Mouse (Mus musculus): ENCODE measurements around the gene Grhpr. TPM values are rescaled to one million over a fixed set of nuclear protein-coding genes. Genes with fewer than 3 reads are reported as not detected.
"Not testable (repeated sequence)": the region's sequence is repeated elsewhere in the genome, so short reads cannot be mapped to it uniquely, and the experiment has no call there.

Gene Grhpr
- polyA plus RNA-seq, 1 experiment from 2014 or later, result 121 TPM

DNA sequence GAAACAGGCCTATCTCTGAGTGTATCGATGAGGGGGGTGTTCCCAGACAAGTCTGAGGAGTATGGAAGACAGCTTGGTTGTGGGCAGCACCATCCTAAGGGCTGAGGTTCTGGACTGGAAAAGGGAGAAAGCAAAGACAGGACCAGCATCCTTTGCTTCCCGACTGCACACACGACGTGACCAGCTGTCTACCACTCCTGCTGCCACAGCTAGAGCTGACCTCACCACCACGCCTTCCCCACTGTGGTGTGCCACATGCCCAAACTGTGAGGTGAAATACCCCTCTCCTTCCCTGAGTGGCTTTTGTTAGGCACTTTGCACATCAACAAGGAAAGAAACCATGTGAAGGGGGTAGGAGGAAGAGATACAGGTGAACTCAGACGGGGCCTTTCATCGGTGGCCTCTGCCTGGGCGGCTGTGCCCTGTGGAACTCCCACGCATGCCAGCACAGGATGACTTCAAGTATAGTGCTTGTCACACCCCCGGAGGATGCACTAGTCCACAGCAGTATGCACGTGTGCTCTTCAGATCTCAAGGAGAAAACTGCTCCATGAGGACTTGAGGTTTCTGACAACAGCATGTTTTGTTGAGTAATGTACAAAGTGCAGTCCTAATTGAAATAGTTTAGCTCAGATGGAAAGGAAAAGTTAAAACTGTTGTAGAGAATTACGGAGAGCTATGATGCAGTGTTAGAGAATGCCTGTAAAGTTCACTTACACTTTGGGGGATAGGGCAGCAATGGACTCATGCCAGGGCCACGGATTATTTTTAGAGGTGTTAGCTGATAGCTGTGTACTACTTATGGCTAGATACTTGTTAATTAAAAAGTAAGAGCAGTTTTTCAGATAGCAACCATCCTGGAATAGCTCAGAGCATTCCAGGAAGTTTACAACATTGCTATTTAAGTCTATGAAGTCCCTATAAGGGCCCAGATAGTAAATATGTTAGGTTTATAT is 56.5 kb downstream of the Grhpr start:
- no peak for ATAC-seq
- H3K27me3 ChIP-seq (replicated peaks; ENCODE audit: control insufficient read depth, insufficient read depth, low read length), result no peaks in the 10 kb centered on the region
- H3K36me3 ChIP-seq (ENCODE audit: control insufficient read depth, insufficient read depth), result peaks cover 13% of the 10 kb centered on the region; the same call in 1 of the 2 replicates
- H3K9me3 ChIP-seq (ENCODE audit: control insufficient read depth), result no peaks in the 10 kb centered on the region
- H3K9ac ChIP-seq (ENCODE audit: low read depth, low read length), result no peak overlapping the region
- no peak overlapping the region for H3K4me3 ChIP-seq (ENCODE audit: low read depth, low read length)
- H3K4me2 ChIP-seq (replicated peaks; ENCODE audit: low read depth), result no peak overlapping the region
- no peak for TF ChIP-seq CTCF (IDR thresholded peaks at IDR 0.05; ENCODE audit: low read depth)
- WGBS, result 92% methylated on average over 13 of the region's 13 CpGs
- no peak overlapping the region for H3K27ac ChIP-seq (ENCODE audit: low read depth, low read length)
- no peaks in the 10 kb centered on the region for H3K4me1 ChIP-seq (replicated peaks; ENCODE audit: control insufficient read depth, insufficient read depth, low read length)

DNA sequence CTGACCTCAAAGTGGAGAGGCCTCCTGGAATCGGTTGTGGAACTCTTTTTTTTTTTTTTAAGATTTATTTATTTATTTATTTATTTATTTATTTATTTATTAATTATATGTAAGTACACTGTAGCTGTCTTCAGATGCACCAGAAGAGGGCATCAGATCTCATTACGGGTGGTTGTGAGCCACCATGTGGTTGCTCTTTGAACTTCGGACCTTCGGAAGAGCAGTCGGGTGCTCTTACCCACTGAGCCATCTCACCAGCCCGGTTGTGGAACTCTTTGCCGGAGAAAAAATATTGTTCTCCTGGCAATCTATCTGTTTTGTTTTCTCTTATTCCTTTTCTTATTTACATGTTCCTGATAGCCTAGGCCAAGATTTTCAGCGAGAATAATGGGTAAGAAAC is 57.7 kb downstream of the Grhpr start:
- not testable (repeated sequence) for ATAC-seq; H3K9me3 ChIP-seq (ENCODE audit: control insufficient read depth); H3K27me3 ChIP-seq (replicated peaks; ENCODE audit: control insufficient read depth, insufficient read depth, low read length); H3K4me1 ChIP-seq (replicated peaks; ENCODE audit: control insufficient read depth, insufficient read depth, low read length); H3K4me3 ChIP-seq (ENCODE audit: low read depth, low read length); H3K4me2 ChIP-seq (replicated peaks; ENCODE audit: low read depth); H3K27ac ChIP-seq (ENCODE audit: low read depth, low read length); H3K36me3 ChIP-seq (ENCODE audit: control insufficient read depth, insufficient read depth); H3K9ac ChIP-seq (ENCODE audit: low read depth, low read length)
- WGBS, result 62% methylated on average over 8 of the region's 8 CpGs
- peak; percentile 44 for TF ChIP-seq CTCF (IDR thresholded peaks at IDR 0.05; ENCODE audit: low read depth)

DNA sequence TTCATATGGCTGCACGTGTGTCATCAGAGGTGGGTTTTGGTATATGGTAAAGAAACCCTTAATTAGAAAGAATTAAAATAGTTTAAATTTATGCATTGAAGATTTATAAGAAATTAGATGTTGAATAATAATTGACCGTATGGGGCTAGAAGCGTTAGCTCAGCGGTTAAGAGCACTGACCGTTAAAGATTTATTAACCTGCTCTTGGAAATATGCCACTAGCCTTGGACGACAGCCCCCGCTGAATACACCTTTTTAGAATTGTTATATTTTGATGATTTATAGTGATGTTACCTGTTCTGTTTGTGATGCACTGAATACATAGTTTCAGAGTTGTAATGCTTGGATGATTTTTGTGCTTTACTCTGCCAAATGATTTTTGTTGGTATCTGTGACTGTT is 58.4 kb downstream of the Grhpr start:
- H3K4me1 ChIP-seq (replicated peaks; ENCODE audit: control insufficient read depth, insufficient read depth, low read length); H3K36me3 ChIP-seq (ENCODE audit: control insufficient read depth, insufficient read depth); H3K27me3 ChIP-seq (replicated peaks; ENCODE audit: control insufficient read depth, insufficient read depth, low read length); H3K9ac ChIP-seq (ENCODE audit: low read depth, low read length); ATAC-seq; H3K27ac ChIP-seq (ENCODE audit: low read depth, low read length); H3K9me3 ChIP-seq (ENCODE audit: control insufficient read depth); H3K4me3 ChIP-seq (ENCODE audit: low read depth, low read length); H3K4me2 ChIP-seq (replicated peaks; ENCODE audit: low read depth): not testable (repeated sequence)
- WGBS, result 93% methylated on average over 7 of the region's 7 CpGs

Other genes with a start within 250 kb of the Grhpr start
- 39.5 and 52.7 TPM in 2 replicates for gene Zcchc7, start 225.5 kb upstream of the Grhpr start, polyA plus RNA-seq (2015; fragmentation: Nextera tagmentation; extraction: Ambion mirVana)
- 8.5 TPM in 2 replicates for gene Zbtb5, start 31.0 kb downstream of the Grhpr start, polyA plus RNA-seq (2015; fragmentation: Nextera tagmentation; extraction: Ambion mirVana)
- gene Polr1e, start 37.2 kb downstream of the Grhpr start, polyA plus RNA-seq (2015; fragmentation: Nextera tagmentation; extraction: Ambion mirVana), result 11.4 and 13.7 TPM in 2 replicates
- gene Fbxo10, start 103.2 kb downstream of the Grhpr start, polyA plus RNA-seq (2015; fragmentation: Nextera tagmentation; extraction: Ambion mirVana), result 2.4 and 2.6 TPM in 2 replicates
- 256 and 274 TPM in 2 replicates for gene Tomm5, start 126.7 kb downstream of the Grhpr start, polyA plus RNA-seq (2015; fragmentation: Nextera tagmentation; extraction: Ambion mirVana)
- gene Frmpd1, start 203.5 kb downstream of the Grhpr start, polyA plus RNA-seq (2015; fragmentation: Nextera tagmentation; extraction: Ambion mirVana), result 0.18 and 0.20 TPM in 2 replicates

Data from intestine, postnatal 0 days (tissue).